Mouse (Mus musculus): ENCODE results near the gene Mysm1.

Mysm1 gene

GRCm38 (mm10) chr4:94952773-94953172, 26.1 kb downstream of the Mysm1 start:
- DNase-seq (ENCODE audit: extremely low read depth, low read depth), result no peak

GRCm38 (mm10) chr4:94941221-94941855, 37.6 kb downstream of the Mysm1 start:
- no peak for DNase-seq (ENCODE audit: extremely low read depth, low read depth)

- DNase-seq (ENCODE audit: extremely low read depth, low read depth), result no peak
Measured at GRCm38 (mm10) chr4:94928743-94929142, 50.2 kb downstream of the Mysm1 start, which contains the start of gene Eqtn. Eqtn (minus strand) TSS chr4:94928843.

GRCm38 (mm10) chr4:94901780-94902179, 77.1 kb downstream of the Mysm1 start:
- no peak for DNase-seq (ENCODE audit: extremely low read depth, low read depth)

GRCm38 (mm10) chr4:94900744-94901143, 78.2 kb downstream of the Mysm1 start:
- peak; percentile 30 for DNase-seq (ENCODE audit: extremely low read depth, low read depth)

Data from MEL-GATA-1-ER (cell line).